Mouse (Mus musculus): ENCODE measurements around the gene Krtap3-2.

GRCm38 (mm10) chr11:99566530-99566929 lies 9.9 kb upstream of the Krtap3-2 start, which contains the start of gene Krtap3-1:
- TF ChIP-seq CTCF (IDR thresholded peaks at IDR 0.05; ENCODE audit: low read depth): no peak
- no peak for TF ChIP-seq EP300 (IDR thresholded peaks at IDR 0.05; ENCODE audit: low read depth)

All from liver, postnatal 0 days (tissue).